Mouse (Mus musculus) liver, embryonic 16.5 days (tissue): ENCODE data around the gene Lurap1. TPM values are rescaled to one million over a fixed set of nuclear protein-coding genes. Genes with fewer than 3 reads are reported as not detected.

Experiments used
- ATAC-seq: fragments of 200-750 bp; cut with Nextera tagmentation; 2 replicates; pipeline ENCODE4 v1.8.0; 2017; ENCODE audit warnings: low read depth, mild to moderate bottlenecking, moderate number of reproducible peaks, moderate library complexity
- H3K27ac ChIP-seq: fragments of 300-500 bp; sonication (generic); 2 replicates; pipeline ENCODE4 v1.5.1; 2014; ENCODE audit warnings: mild to moderate bottlenecking, low read length
- H3K27me3 ChIP-seq: fragments of 300-500 bp; sonication (generic); 2 replicates; pipeline ENCODE4 v1.6.1; 2014; ENCODE audit warnings: low read depth, low read length, mixed read lengths; ENCODE audit not compliant: control insufficient read depth, insufficient read depth
- H3K36me3 ChIP-seq: fragments of 300-500 bp; sonication (generic); 2 replicates; pipeline ENCODE4 v1.6.1; 2014; ENCODE audit warnings: mild to moderate bottlenecking; ENCODE audit not compliant: control insufficient read depth, insufficient read depth
- H3K4me1 ChIP-seq: fragments of 300-500 bp; sonication (generic); 2 replicates; pipeline ENCODE4 v1.6.1; 2014; ENCODE audit warnings: low read depth, low read length, mixed read lengths; ENCODE audit not compliant: control insufficient read depth
- H3K4me2 ChIP-seq: fragments of 300-500 bp; sonication (generic); 2 replicates; pipeline ENCODE4 v1.6.1; 2014; ENCODE audit warnings: low read depth, low read length, mixed read lengths
- H3K4me3 ChIP-seq: fragments of 300-500 bp; sonication (generic); 2 replicates; pipeline ENCODE4 v1.5.1; 2014; ENCODE audit warnings: low read depth, mild to moderate bottlenecking, low read length
- H3K9ac ChIP-seq: fragments of 300-500 bp; sonication (generic); 2 replicates; pipeline ENCODE4 v1.6.1; 2014; ENCODE audit warnings: low read depth, low read length
- H3K9me3 ChIP-seq: fragments of 300-500 bp; sonication (generic); replicated peaks from 2 replicates; pipeline ENCODE4 v1.6.1; 2016; ENCODE audit warnings: low read length; ENCODE audit not compliant: control insufficient read depth
- WGBS: fragments of 180-500 bp; shearing (Covaris S2); extraction: QIAGEN DNeasy Blood & Tissue Kit; methylation state at CpG from one replicate; pipeline ENCODE4 v1.1.7; 2014; ENCODE audit not compliant: insufficient replicate concordance; 5-methylcytosine and 5-hydroxymethylcytosine counted together
- polyA plus RNA-seq: library from polyadenylated mRNA; unstranded; fragments of >200 nt; fragmentation: Nextera tagmentation; extraction: Ambion mirVana; gene quantifications from 2 replicates; pipeline ENCODE4 v1.2.1, GENCODE M21; 2015

Lurap1 gene
- polyA plus RNA-seq, 1 experiment from 2014 or later, result 0.38 TPM

- Histone ChIP-seq H3K9me3 (no peaks in the 10 kb centered on the region), H3K27ac (no peak overlapping the region), H3K9ac (no peak overlapping the region), H3K27me3 (peaks cover 6% of the 10 kb centered on the region), H3K4me1 (peaks cover 22% of the 10 kb centered on the region), H3K36me3 (no peaks in the 10 kb centered on the region), H3K4me3 (no peak overlapping the region), H3K4me2 (peak overlapping the region; percentile 33)
- 26% methylated on average over 7 of the region's 7 CpGs for WGBS
- peak; percentile 83 for ATAC-seq
Measured at GRCm38 (mm10) chr4:116175711-116176542, 24.8 kb upstream of the Lurap1 start.

DNA sequence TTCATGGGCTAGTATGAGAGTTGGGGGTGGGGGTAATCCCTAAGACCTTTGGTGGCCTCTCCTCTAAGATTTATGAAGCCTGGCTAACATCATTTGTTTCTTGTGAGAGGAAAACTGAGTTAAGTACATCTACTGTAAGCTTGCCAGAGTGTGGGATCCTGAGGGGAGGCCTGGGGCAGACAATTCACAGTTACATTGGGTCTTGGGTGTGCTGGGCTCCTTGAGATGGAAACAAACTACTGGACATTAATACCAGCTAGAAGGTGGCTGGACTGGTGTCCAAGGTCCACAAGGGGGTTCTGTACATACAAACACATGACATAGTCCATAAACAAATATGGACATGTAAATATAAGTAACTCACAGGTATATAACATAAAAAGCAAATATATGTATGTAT lies 24.0 kb upstream of the Lurap1 start:
- H3K9me3 ChIP-seq, result no peaks in the 10 kb centered on the region
- H3K4me3 ChIP-seq, result no peak overlapping the region
- ATAC-seq, result no peak
- H3K4me2 ChIP-seq, result no peak overlapping the region
- peaks cover 22% of the 10 kb centered on the region for H3K4me1 ChIP-seq
- no peaks in the 10 kb centered on the region for H3K36me3 ChIP-seq
- H3K27ac ChIP-seq, result no peak overlapping the region
- H3K27me3 ChIP-seq, result peaks cover 6% of the 10 kb centered on the region
- H3K9ac ChIP-seq, result no peak overlapping the region

DNA sequence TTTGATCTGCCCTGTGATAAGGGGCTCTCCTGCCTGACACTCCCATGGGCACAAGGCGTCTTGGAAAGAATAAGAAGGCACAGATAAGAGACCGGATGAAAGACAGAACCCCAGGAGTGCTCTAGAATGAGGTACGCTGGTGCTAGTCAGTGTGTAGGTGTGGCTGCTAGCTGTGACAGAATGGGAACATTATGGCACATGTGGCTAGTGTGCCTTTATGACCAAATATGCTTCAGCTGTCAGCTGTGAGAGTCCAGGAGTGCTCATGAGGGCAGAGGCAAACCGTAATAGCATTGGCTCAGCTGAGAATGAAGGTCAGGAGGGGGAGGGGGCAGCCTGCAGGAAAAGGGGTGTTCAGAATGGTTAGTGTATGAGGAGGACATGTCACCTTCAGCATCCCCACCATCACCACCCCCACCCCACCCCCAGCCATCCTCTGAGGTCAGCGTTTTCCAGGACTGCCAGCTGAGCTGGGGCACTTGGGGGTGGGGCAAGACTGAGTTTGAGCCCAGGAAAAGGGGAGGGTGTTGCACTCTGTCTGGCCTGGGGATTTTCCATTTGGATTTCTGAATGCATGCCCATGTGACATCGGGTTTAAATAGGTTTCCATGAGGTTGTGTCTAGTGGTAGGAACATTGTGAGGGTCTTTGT lies 23.5 kb upstream of the Lurap1 start:
- WGBS, result 40% methylated on average over 6 of the region's 6 CpGs
- Histone ChIP-seq H3K27ac (no peak overlapping the region), H3K4me3 (no peak overlapping the region), H3K4me1 (peaks cover 22% of the 10 kb centered on the region), H3K36me3 (no peaks in the 10 kb centered on the region), H3K4me2 (no peak overlapping the region), H3K9me3 (no peaks in the 10 kb centered on the region), H3K27me3 (peaks cover 6% of the 10 kb centered on the region), H3K9ac (no peak overlapping the region)
- no peak for ATAC-seq

- Histone ChIP-seq H3K27me3 (peaks cover 6% of the 10 kb centered on the region), H3K4me1 (peaks cover 22% of the 10 kb centered on the region), H3K4me3 (no peak overlapping the region), H3K9me3 (no peaks in the 10 kb centered on the region), H3K36me3 (no peaks in the 10 kb centered on the region), H3K27ac (no peak overlapping the region), H3K4me2 (no peak overlapping the region), H3K9ac (no peak overlapping the region)
- 75% methylated on average over 4 of the region's 4 CpGs for WGBS
- ATAC-seq, result no peak
Measured at GRCm38 (mm10) chr4:116173752-116174151, 22.6 kb upstream of the Lurap1 start.

DNA sequence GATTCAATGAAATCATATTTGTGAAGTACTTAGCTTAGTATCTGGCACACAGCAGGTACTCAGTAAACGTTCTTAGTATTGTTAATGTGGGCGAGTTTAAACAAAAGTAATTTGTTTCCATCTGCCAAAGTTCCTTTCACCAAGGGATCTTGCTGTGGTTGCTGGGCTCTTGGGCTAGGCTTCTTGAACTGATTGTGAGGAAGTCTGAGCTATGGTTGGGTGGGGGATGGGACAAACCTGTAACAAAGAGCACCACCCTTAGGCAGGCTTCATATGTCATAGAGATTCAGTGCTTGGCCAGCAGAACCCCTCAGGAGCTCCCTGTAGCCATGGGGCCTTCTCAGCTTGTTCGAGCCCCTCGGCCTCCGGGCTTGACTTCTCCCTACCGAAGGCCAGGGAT lies 21.9 kb upstream of the Lurap1 start, which contains the start of the genes 1700042G07Rik and Gm49337:
1700042G07Rik (plus strand) TSS at position 301 of the 400 bp plus-strand sequence.
Gm49337 (plus strand) TSS at position 313 of the 400 bp plus-strand sequence.
- Histone ChIP-seq H3K27me3 (peaks cover 6% of the 10 kb centered on the region), H3K27ac (no peak within 1 kb of the TSS), H3K4me1 (peaks cover 22% of the 10 kb centered on the region), H3K4me3 (no peak within 1 kb of the TSS), H3K9me3 (no peaks in the 10 kb centered on the region), H3K9ac (no peak within 1 kb of the TSS), H3K36me3 (no peaks in the 10 kb centered on the region), H3K4me2 (no peak within 1 kb of the TSS)
- 73% methylated on average over 6 of the region's 6 CpGs for WGBS
- no peak for ATAC-seq

GRCm38 (mm10) chr4:116169353-116169672 lies 18.2 kb upstream of the Lurap1 start:
- 59% methylated on average over 3 of the region's 3 CpGs for WGBS
- H3K4me3 ChIP-seq, result no peak overlapping the region
- no peaks in the 10 kb centered on the region for H3K9me3 ChIP-seq
- H3K27me3 ChIP-seq, result no peaks in the 10 kb centered on the region
- no peak overlapping the region for H3K27ac ChIP-seq
- H3K9ac ChIP-seq, result no peak overlapping the region
- no peaks in the 10 kb centered on the region for H3K36me3 ChIP-seq
- no peak for ATAC-seq
- no peaks in the 10 kb centered on the region; the same call in none of the 2 replicates for H3K4me1 ChIP-seq
- H3K4me2 ChIP-seq, result no peak overlapping the region

- peak; percentile 39; the same call in 1 of the 2 replicates for ATAC-seq
- no peak overlapping the region for H3K9ac ChIP-seq
- H3K4me2 ChIP-seq, result no peak overlapping the region
- H3K4me3 ChIP-seq, result no peak overlapping the region
- WGBS, result 58% methylated on average over 7 of the region's 8 CpGs
- no peaks in the 10 kb centered on the region for H3K27me3 ChIP-seq
- no peaks in the 10 kb centered on the region for H3K9me3 ChIP-seq
- no peaks in the 10 kb centered on the region for H3K36me3 ChIP-seq
- no peaks in the 10 kb centered on the region; the same call in 1 of the 2 replicates for H3K4me1 ChIP-seq
- H3K27ac ChIP-seq, result no peak overlapping the region
Measured at GRCm38 (mm10) chr4:116168617-116169352, 17.6 kb upstream of the Lurap1 start.

DNA sequence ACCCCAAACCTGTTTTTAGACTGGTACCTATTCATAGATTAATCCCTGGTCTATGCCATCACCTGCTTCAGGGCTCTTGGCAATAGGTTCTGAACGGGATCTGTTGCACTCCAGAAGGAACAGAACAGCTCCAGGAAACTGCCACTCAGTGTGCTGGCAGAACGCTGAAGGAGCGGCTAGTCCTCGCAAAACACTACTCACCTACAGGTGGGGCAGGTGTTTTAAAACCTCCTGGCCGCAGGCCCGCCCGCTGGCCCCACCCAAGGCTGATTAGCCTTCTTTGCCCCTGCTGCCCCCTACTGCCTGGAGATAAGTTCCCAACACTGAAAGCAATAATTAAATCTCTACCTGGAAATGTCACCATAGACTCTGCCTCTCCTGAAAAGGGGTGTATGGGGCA lies 16.3 kb upstream of the Lurap1 start, which contains the start of gene Tspan1:
Tspan1 (minus strand) TSS at position 198 of the 400 bp plus-strand sequence.
- Histone ChIP-seq H3K4me2 (no peak within 1 kb of the TSS), H3K9ac (no peak within 1 kb of the TSS), H3K4me3 (no peak within 1 kb of the TSS), H3K4me1 (no peaks in the 10 kb centered on the region; the same call in none of the 2 replicates), H3K36me3 (no peaks in the 10 kb centered on the region), H3K9me3 (no peaks in the 10 kb centered on the region), H3K27me3 (no peaks in the 10 kb centered on the region), H3K27ac (no peak within 1 kb of the TSS)
- 21% methylated on average over 7 of the region's 7 CpGs for WGBS
- ATAC-seq, result no peak
